Mouse (Mus musculus) embryo, embryonic 10.5 days (tissue): Measurements from ENCODE around the gene Pcp4.

Experiments
- DNase-seq: peaks from one replicate; pipeline ENCODE4 v3.0.0-alpha.2; 2015; ENCODE audit warnings: low spot score

The Pcp4 gene

DNA sequence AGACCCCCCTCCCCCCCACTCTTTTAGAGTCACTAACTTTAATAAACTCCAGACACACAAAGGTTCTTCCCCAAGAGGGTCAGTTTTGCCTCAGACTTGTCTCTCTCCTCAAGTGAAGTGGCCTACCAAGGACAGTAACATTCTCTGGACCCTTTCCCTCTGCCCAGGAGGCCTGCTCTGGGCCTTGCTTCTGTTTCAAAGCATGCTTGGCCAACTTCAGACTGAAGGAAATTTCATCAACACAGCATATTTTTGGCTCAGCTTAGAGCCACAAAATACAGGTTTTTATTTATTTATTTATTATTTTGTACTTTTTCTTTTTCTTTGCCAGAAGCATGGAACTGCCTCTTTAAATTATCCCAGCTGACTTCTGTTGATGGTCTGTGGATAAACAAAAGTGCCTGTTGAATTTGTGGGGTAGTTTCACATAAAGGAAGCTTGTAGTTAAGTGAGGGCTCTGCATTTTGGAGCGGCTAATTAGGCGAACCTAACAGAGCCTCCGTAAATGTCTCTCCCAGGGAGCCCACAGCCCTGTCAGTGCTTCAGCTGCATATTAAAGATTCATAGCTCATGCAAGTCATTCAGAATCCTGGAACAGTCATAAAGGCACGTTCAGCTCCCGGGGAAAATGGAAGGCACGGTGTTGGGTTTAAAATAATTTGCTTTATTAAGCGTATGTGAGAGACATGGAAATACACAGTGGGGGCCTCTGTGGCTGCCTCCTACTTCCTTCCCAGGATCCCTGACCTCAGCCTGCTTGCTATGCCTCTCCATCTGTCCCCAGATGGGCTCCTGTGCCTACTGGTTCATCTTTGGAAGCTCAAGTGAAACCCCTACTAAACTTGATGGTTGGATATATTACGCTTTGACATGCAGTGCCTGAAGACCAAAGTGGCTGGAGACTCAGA, 96.2 kb downstream of the Pcp4 start:
- DNase-seq: no peak

DNA sequence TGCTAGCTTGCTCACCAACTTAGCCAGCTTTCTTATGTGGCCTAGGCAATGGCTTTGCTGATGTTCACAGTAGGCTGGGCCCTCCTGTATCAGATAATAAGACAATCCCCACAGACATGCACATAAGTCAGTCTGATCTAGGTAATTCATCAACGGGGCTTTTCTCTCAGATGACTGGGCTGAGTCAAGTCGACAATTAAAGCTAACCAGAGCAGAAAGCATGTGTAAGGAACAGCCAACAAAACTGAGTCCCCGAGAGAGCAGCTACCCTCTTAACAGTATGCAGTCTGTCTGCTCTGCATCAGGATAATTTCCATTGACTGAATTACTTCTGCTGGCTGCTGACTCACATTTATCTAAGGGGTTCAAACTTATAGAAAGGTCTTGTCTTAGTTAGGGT, 100.0 kb downstream of the Pcp4 start:
- DNase-seq: no peak
